Comparison of ENCODE assay signal across 8 mouse cellular contexts in the genomic region with DNA sequence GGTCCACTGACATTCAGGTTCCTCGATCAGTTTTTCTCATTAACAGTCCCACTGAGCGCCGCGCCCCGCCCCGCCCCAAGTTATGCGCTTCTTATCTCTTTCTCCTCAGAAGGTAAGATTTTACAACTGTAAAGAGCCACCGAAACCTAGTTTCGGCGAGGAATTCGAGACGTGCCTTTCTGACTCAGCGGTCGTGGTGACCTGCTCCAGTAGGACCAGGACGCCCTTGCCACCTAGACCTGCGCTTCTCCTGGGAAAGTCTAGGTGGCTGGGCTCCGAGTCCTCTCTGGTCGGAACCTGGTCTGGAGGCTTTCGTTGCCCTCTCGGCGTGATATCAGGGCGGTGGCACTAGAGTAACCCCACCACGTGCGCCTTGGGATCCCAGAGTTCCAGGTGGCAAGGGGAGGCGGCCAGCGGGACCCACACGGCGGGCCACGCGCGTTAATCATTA. TPM values are rescaled to one million over a fixed set of nuclear protein-coding genes. Genes with fewer than 3 reads are reported as not detected.
DNase-seq lines count a peak whose midpoint lies in the region; ATAC-seq and TF ChIP-seq lines count a peak whose summit lies in the region.

No protein-coding gene starts in this region.

- peaks cover 29% of the 10 kb centered on the region for H3K27me3 ChIP-seq in heart, embryonic 11.5 days (ENCODE audit: control insufficient read depth, insufficient read depth, low read length)
- no peaks in the 10 kb centered on the region for H3K27me3 ChIP-seq in C2C12 (ENCODE audit: control insufficient read depth, insufficient read depth, insufficient read length)
- H3K27me3 ChIP-seq in embryonic facial prominence, embryonic 14.5 days (replicated peaks; ENCODE audit: control insufficient read depth, insufficient read depth, low read length), result peaks cover 39% of the 10 kb centered on the region
- peaks cover 14% of the 10 kb centered on the region for H3K27me3 ChIP-seq in limb, embryonic 14.5 days (ENCODE audit: control insufficient read depth, insufficient read depth, low read length)
- H3K27me3 ChIP-seq in stomach, embryonic 14.5 days (ENCODE audit: control insufficient read depth, insufficient read depth, low read length), result peaks cover 3% of the 10 kb centered on the region; the same call in 1 of the 2 replicates

- TF ChIP-seq CTCF in C2C12 (IDR thresholded peaks at IDR 0.05; ENCODE audit: control insufficient read depth, insufficient read depth, insufficient read length), result no peak

- intact Hi-C loops in heart, postnatal 14 days (cut with DNase I), result loop anchor here (5.0 kb wide), 1 partner anchor 36 kb away; no protein-coding TSS in a partner anchor

- H3K9me3 ChIP-seq in heart, embryonic 11.5 days (replicated peaks; ENCODE audit: control insufficient read depth, low read length), result no peaks in the 10 kb centered on the region
- no peaks in the 10 kb centered on the region for H3K9me3 ChIP-seq in embryonic facial prominence, embryonic 14.5 days (ENCODE audit: control insufficient read depth, low read length)
- no peaks in the 10 kb centered on the region for H3K9me3 ChIP-seq in limb, embryonic 14.5 days (ENCODE audit: control insufficient read depth, low read length)
- no peaks in the 10 kb centered on the region for H3K9me3 ChIP-seq in stomach, embryonic 14.5 days (ENCODE audit: control insufficient read depth, low read depth, low read length)

- no peak for DNase-seq in heart, postnatal 14 days
- DNase-seq in embryonic facial prominence, embryonic 14.5 days (ENCODE audit: low spot score), result no peak
- no peak for DNase-seq in limb, embryonic 14.5 days (ENCODE audit: low spot score)
- DNase-seq in cerebellum, postnatal 25 days, result no peak
- DNase-seq in gastrocnemius, adult 8-10 months (ENCODE audit: low spot score in 2 of 2), result no peak

- WGBS in heart, embryonic 11.5 days (ENCODE audit: insufficient replicate concordance), result under 1% methylated on average over 31 of the region's 31 CpGs
- 1% methylated on average over 24 of the region's 31 CpGs for WGBS in embryonic facial prominence, embryonic 14.5 days
- 0% methylated on average over 24 of the region's 31 CpGs for WGBS in limb, embryonic 14.5 days
- WGBS in stomach, embryonic 14.5 days, result under 1% methylated on average over 31 of the region's 31 CpGs

- H3K4me2 ChIP-seq in heart, embryonic 11.5 days, result peak overlapping the region; percentile 74
- peak overlapping the region; percentile 98 for H3K4me2 ChIP-seq in embryonic facial prominence, embryonic 14.5 days (ENCODE audit: low read depth, low read length)
- H3K4me2 ChIP-seq in limb, embryonic 14.5 days (replicated peaks; ENCODE audit: low read depth, low read length, severe bottlenecking), result peak overlapping the region; percentile 99
- peak overlapping the region; percentile 77 for H3K4me2 ChIP-seq in stomach, embryonic 14.5 days (replicated peaks; ENCODE audit: low read depth, low read length)

- H3K36me3 ChIP-seq in heart, embryonic 11.5 days (ENCODE audit: control insufficient read depth, insufficient read depth, low read length), result no peaks in the 10 kb centered on the region
- peaks cover 5% of the 10 kb centered on the region for H3K36me3 ChIP-seq in C2C12 (ENCODE audit: control insufficient read depth, insufficient read depth)
- H3K36me3 ChIP-seq in embryonic facial prominence, embryonic 14.5 days (ENCODE audit: control insufficient read depth, insufficient read depth, low read length), result no peaks in the 10 kb centered on the region
- no peaks in the 10 kb centered on the region for H3K36me3 ChIP-seq in limb, embryonic 14.5 days (ENCODE audit: control insufficient read depth, insufficient read depth, low read length)
- no peaks in the 10 kb centered on the region for H3K36me3 ChIP-seq in stomach, embryonic 14.5 days (ENCODE audit: control insufficient read depth, insufficient read depth, low read length)

- peak overlapping the region; percentile 60; the same call in 1 of the 2 replicates for H3K27ac ChIP-seq in heart, embryonic 11.5 days (ENCODE audit: low read depth, low read length)
- no peak overlapping the region for H3K27ac ChIP-seq in embryonic facial prominence, embryonic 14.5 days (replicated peaks; ENCODE audit: low read depth, low read length)
- H3K27ac ChIP-seq in limb, embryonic 14.5 days (replicated peaks; ENCODE audit: low read depth, low read length), result 0 out of 2 replicates have a peak overlapping the region, but pooled peaks have one; percentile 26
- peak overlapping the region; percentile 88 for H3K27ac ChIP-seq in stomach, embryonic 14.5 days (ENCODE audit: low read length)

- H3ac ChIP-seq in C2C12 (ENCODE audit: control insufficient read depth, insufficient read length, low read depth), result peak overlapping the region; percentile 89

- no peak for ATAC-seq in heart, embryonic 11.5 days (replicated peaks; ENCODE audit: insufficient number of reproducible peaks, low FRiP score, low TSS enrichment)
- no peak; the same call in 1 of the 2 replicates for ATAC-seq in embryonic facial prominence, embryonic 14.5 days (ENCODE audit: low read depth)
- peak; percentile 21; the same call in 1 of the 2 replicates for ATAC-seq in limb, embryonic 14.5 days (ENCODE audit: low FRiP score, low read depth)
- ATAC-seq in stomach, embryonic 14.5 days (ENCODE audit: insufficient number of reproducible peaks, insufficient read depth, low FRiP score, low read depth), result no peak; the same call in 1 of the 2 replicates

- H3K4me1 ChIP-seq in heart, embryonic 11.5 days (ENCODE audit: control insufficient read depth, insufficient read depth, low read length), result peaks cover 39% of the 10 kb centered on the region
- peaks cover 12% of the 10 kb centered on the region; the same call in 1 of the 2 replicates for H3K4me1 ChIP-seq in embryonic facial prominence, embryonic 14.5 days (ENCODE audit: control insufficient read depth, insufficient read depth, low read length)
- peaks cover 28% of the 10 kb centered on the region for H3K4me1 ChIP-seq in limb, embryonic 14.5 days (ENCODE audit: control insufficient read depth, insufficient read depth, low read length)
- peaks cover 20% of the 10 kb centered on the region; the same call in 1 of the 2 replicates for H3K4me1 ChIP-seq in stomach, embryonic 14.5 days (ENCODE audit: control insufficient read depth, insufficient read depth, low read length)

- H3K9ac ChIP-seq in heart, embryonic 11.5 days (ENCODE audit: low read depth, low read length), result peak overlapping the region; percentile 69
- peak overlapping the region; percentile 78 for H3K9ac ChIP-seq in embryonic facial prominence, embryonic 14.5 days (ENCODE audit: low read depth, low read length)
- H3K9ac ChIP-seq in limb, embryonic 14.5 days (ENCODE audit: low read depth, low read length, severe bottlenecking), result peak overlapping the region; percentile 79
- H3K9ac ChIP-seq in stomach, embryonic 14.5 days (replicated peaks; ENCODE audit: low read depth, low read length), result peak overlapping the region; percentile 82; the same call in 1 of the 2 replicates

- peaks cover 46% of the 10 kb centered on the region for H3K79me2 ChIP-seq in C2C12 (ENCODE audit: control insufficient read depth, insufficient read depth)

- H3K4me3 ChIP-seq in heart, embryonic 11.5 days (ENCODE audit: low read depth, low read length), result peak overlapping the region; percentile 70
- peak overlapping the region; percentile 65 for H3K4me3 ChIP-seq in C2C12 (ENCODE audit: insufficient read depth, poor library complexity, severe bottlenecking)
- peak overlapping the region; percentile 75 for H3K4me3 ChIP-seq in embryonic facial prominence, embryonic 14.5 days (ENCODE audit: low read depth, low read length)
- H3K4me3 ChIP-seq in limb, embryonic 14.5 days (replicated peaks; ENCODE audit: low read length), result peak overlapping the region; percentile 79
- peak overlapping the region; percentile 72 for H3K4me3 ChIP-seq in stomach, embryonic 14.5 days (ENCODE audit: low read depth, low read length)

- TF ChIP-seq POLR2A in limb, embryonic 14.5 days (IDR thresholded peaks at IDR 0.05; ENCODE audit: borderline replicate concordance, extremely low read depth, insufficient read depth, insufficient read length), result no peak

- peaks cover 38% of the 10 kb centered on the region for H3K79me3 ChIP-seq in C2C12 (ENCODE audit: low read depth)

TF ChIP-seq in C2C12, 6 proteins besides CTCF, POLR2A, EP300 and RAD21:
- TF ChIP-seq MYOG (IDR thresholded peaks at IDR 0.05; ENCODE audit: control insufficient read depth, extremely low read depth, insufficient read length) (no peak), CEBPB (IDR thresholded peaks at IDR 0.05; ENCODE audit: low read depth) (no peak), MYOD1 (IDR thresholded peaks at IDR 0.05; ENCODE audit: control insufficient read depth, insufficient read length, low read depth) (no peak), USF1 (IDR thresholded peaks at IDR 0.05; ENCODE audit: low read depth) (no peak), FOSL1 (IDR thresholded peaks at IDR 0.05; ENCODE audit: insufficient read depth, low read length, poor library complexity, severe bottlenecking) (no peak), MAX (IDR thresholded peaks at IDR 0.05) (no peak)

RNA-seq across cellular contexts. Expression of a gene that starts 2.3 kb away (rescaled TPM):
- polyA plus RNA-seq in heart, embryonic 11.5 days (2014; fragmentation: Nextera tagmentation; extraction: Ambion mirVana), result 4.4 and 5.4 TPM in 2 replicates
- total RNA-seq in heart, postnatal 14 days (2021), result 10 to 100 TPM; 19.1 to 20.4 TPM
- 9.3 TPM for polyA plus RNA-seq in C2C12 (2012; fragmentation: generic; extraction: Trizol)
- 6.3 and 7.3 TPM in 2 replicates for polyA plus RNA-seq in embryonic facial prominence, embryonic 14.5 days (2014; fragmentation: Nextera tagmentation; extraction: Ambion mirVana)
- polyA plus RNA-seq in limb, embryonic 14.5 days (2012; rRNA removed), result 22.7 and 23.7 TPM in 2 replicates
- polyA plus RNA-seq in limb, embryonic 14.5 days (2014; fragmentation: Nextera tagmentation; extraction: Ambion mirVana), result 5.6 and 7.9 TPM in 2 replicates
- 13.8 TPM in 2 replicates for polyA plus RNA-seq in stomach, embryonic 14.5 days (2014; fragmentation: Nextera tagmentation; extraction: Ambion mirVana)
- total RNA-seq in gastrocnemius, adult 8-10 months (2022), result 1 to 10 TPM; 3.6 to 5.6 (median 4.2) TPM
